Mouse (Mus musculus): Measurements from ENCODE around the gene Odf3b. TPM values are rescaled to one million over a fixed set of nuclear protein-coding genes. Genes with fewer than 3 reads are reported as not detected.

The Odf3b gene
- polyA plus RNA-seq, 1 experiment from 2014 or later: 0.80 TPM

DNA sequence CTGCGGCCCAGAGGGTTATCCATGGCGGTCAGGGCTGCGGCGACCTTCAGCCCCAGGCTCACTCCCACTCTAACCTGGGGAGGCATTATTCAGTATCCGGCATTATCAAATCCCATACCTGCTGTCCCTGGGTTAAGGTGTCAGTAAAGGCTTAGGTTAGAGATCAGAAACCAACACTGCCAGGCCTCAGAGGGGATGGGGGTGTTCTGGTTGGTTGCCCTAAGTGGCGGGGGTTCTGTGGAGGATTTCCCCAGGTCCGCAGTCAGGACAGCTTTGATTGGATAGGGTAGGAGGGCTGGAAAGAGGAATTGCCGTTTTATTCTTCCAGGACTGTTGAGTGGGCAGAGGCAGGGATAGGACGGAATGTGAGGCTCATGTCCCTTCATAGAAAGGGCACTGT, 4.7 kb downstream of the Odf3b start:
- Histone ChIP-seq H3K4me2 (replicated peaks; ENCODE audit: low read depth) (peak overlapping the region; percentile 90), H3K9me3 (ENCODE audit: control insufficient read depth, low read length) (no peaks in the 10 kb centered on the region), H3K27me3 (ENCODE audit: control insufficient read depth, insufficient read depth, low read length) (peaks cover 7% of the 10 kb centered on the region), H3K36me3 (ENCODE audit: control insufficient read depth, insufficient read depth, low read length) (peaks cover 17% of the 10 kb centered on the region), H3K27ac (replicated peaks) (peak overlapping the region; percentile 87; the same call in 1 of the 2 replicates), H3K4me1 (replicated peaks; ENCODE audit: control insufficient read depth, insufficient read depth) (peaks cover 4% of the 10 kb centered on the region; the same call in 1 of the 2 replicates), H3K9ac (ENCODE audit: low read length) (peak overlapping the region; percentile 66), H3K4me3 (ENCODE audit: low read depth, low read length) (peak overlapping the region; percentile 58)
- TF ChIP-seq EP300 (optimal IDR thresholded peaks at IDR 0.05): no peak
- no peak for TF ChIP-seq CTCF (IDR thresholded peaks at IDR 0.05; ENCODE audit: low read depth)
- DNase-seq (ENCODE audit: low spot score) (no peak), ATAC-seq (ENCODE audit: low FRiP score, low TSS enrichment) (no peak)
- 51% methylated on average over 9 of the region's 9 CpGs for WGBS

DNA sequence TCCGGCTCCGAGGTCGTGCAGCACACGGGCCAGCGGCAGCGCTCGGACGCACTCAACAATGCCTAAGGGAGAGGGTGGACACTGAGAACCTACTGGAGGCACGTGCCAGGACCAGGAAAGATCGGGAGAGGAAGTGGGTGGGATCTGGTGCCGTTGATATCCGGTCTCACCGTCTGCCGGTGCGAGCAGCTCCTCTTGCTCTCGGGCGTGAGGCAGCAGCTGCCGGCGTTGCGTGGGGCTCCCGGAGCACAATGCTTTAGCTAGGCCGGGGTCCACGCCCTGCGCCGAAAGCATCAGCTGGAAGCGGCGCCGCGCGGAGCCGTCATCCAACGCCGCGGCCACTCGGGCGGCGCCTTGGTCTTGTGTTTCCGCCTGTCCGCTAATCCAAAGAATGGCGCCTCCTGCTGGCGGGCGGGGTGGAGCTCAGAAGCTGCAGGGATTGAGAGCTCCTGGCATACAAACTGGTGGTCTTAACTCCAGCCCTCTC, 5.3 kb downstream of the Odf3b start, which contains the start of gene Sco2:
Sco2 (minus strand) TSS at position 85 of the 487 bp plus-strand sequence.
- peaks cover 5% of the 10 kb centered on the region for H3K27me3 ChIP-seq (ENCODE audit: control insufficient read depth, insufficient read depth, low read length)
- peaks cover 2% of the 10 kb centered on the region; the same call in 1 of the 2 replicates for H3K4me1 ChIP-seq (replicated peaks; ENCODE audit: control insufficient read depth, insufficient read depth)
- peak within 1 kb of the TSS; percentile 58 for H3K4me3 ChIP-seq (ENCODE audit: low read depth, low read length)
- peak within 1 kb of the TSS; percentile 90 for H3K4me2 ChIP-seq (replicated peaks; ENCODE audit: low read depth)
- peaks cover 20% of the 10 kb centered on the region for H3K36me3 ChIP-seq (ENCODE audit: control insufficient read depth, insufficient read depth, low read length)
- WGBS: under 1% methylated on average over 42 of the region's 42 CpGs
- peak within 1 kb of the TSS; percentile 66 for H3K9ac ChIP-seq (ENCODE audit: low read length)
- peak within 1 kb of the TSS; percentile 87 for H3K27ac ChIP-seq (replicated peaks)
- DNase-seq (ENCODE audit: low spot score) (peak; percentile 95), ATAC-seq (ENCODE audit: low FRiP score, low TSS enrichment) (peak; percentile 79)
- H3K9me3 ChIP-seq (ENCODE audit: control insufficient read depth, low read length): no peaks in the 10 kb centered on the region
- TF ChIP-seq EP300 (optimal IDR thresholded peaks at IDR 0.05) (no peak), CTCF (IDR thresholded peaks at IDR 0.05; ENCODE audit: low read depth) (peak; percentile 86)

DNA sequence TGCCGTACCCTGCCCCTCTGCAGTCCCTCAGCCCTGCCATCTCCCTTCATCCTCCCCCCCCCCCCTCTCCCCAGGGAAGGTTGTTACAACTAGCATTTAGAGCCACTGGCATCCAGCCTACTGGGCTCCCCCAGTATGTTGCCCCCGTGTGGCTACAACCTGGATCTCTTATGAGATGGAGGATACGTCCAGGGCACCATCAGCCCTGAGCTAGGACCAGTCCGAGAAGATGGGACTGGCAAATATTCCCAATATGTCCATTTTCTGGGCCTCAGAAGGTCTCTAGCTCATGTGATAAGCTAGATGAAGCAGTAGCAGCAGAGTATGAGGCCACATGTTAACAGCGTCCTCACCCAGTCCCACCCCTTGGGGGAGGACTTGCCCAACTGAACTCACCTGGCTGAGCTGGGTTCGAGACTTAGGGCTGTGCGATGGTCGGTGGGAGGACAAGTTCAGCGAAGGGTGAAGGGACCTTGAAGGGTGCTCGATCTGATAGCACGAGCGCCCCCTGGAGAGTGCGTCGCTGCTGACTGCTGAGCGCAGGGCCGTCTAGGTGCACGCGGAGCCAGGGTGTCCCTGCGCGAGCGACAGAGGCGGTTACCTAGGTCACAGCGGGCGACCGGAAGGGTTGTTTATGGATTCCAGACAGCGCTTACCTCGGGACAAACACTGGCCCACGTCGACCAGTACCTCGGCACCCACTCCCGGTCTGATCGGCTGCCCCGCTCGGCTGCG, 5.9 kb downstream of the Odf3b start:
- peak; percentile 88 for DNase-seq (ENCODE audit: low spot score)
- peak overlapping the region; percentile 66 for H3K9ac ChIP-seq (ENCODE audit: low read length)
- WGBS: under 1% methylated on average over 35 of the region's 35 CpGs

DNA sequence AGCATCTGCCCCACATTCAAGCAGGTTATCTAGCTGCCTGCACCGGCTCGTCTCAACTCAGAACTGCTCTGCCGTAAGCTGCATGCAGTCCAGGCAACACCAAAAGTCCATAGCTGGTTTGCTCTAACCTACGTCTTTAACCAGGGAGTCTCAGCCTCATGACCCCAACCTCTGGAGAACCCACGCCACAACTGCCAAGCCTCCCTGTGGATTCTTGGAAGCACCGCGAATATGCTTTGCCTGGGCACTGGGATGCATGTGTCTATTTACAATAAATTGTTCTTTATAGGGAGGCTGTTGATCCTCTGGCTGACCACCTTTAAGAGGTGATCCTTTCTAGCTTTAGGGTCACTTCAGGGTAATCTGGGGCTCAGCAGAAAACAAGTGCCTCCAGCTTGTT, 6.5 kb downstream of the Odf3b start:
- Histone ChIP-seq H3K9ac (ENCODE audit: low read length) (no peak overlapping the region), H3K9me3 (ENCODE audit: control insufficient read depth, low read length) (no peaks in the 10 kb centered on the region), H3K36me3 (ENCODE audit: control insufficient read depth, insufficient read depth, low read length) (peaks cover 28% of the 10 kb centered on the region), H3K4me1 (replicated peaks; ENCODE audit: control insufficient read depth, insufficient read depth) (peaks cover 2% of the 10 kb centered on the region; the same call in 1 of the 2 replicates), H3K27me3 (ENCODE audit: control insufficient read depth, insufficient read depth, low read length) (no peaks in the 10 kb centered on the region), H3K27ac (replicated peaks) (no peak overlapping the region), H3K4me3 (ENCODE audit: low read depth, low read length) (no peak overlapping the region), H3K4me2 (replicated peaks; ENCODE audit: low read depth) (peak overlapping the region; percentile 90; the same call in 1 of the 2 replicates)
- DNase-seq (ENCODE audit: low spot score) (no peak), ATAC-seq (ENCODE audit: low FRiP score, low TSS enrichment) (no peak)
- WGBS: 79% methylated on average over 7 of the region's 7 CpGs
- TF ChIP-seq EP300 (optimal IDR thresholded peaks at IDR 0.05) (no peak), CTCF (IDR thresholded peaks at IDR 0.05; ENCODE audit: low read depth) (no peak)

More for the DNA sequence above, 5.9 kb downstream of the Odf3b start:
- Histone ChIP-seq H3K4me2 (replicated peaks; ENCODE audit: low read depth) (peak overlapping the region; percentile 90), H3K9me3 (ENCODE audit: control insufficient read depth, low read length) (no peaks in the 10 kb centered on the region), H3K4me1 (replicated peaks; ENCODE audit: control insufficient read depth, insufficient read depth) (peaks cover 2% of the 10 kb centered on the region; the same call in 1 of the 2 replicates), H3K27ac (replicated peaks) (peak overlapping the region; percentile 87), H3K36me3 (ENCODE audit: control insufficient read depth, insufficient read depth, low read length) (peaks cover 26% of the 10 kb centered on the region), H3K27me3 (ENCODE audit: control insufficient read depth, insufficient read depth, low read length) (peaks cover 4% of the 10 kb centered on the region), H3K4me3 (ENCODE audit: low read depth, low read length) (peak overlapping the region; percentile 58)
- TF ChIP-seq CTCF (IDR thresholded peaks at IDR 0.05; ENCODE audit: low read depth) (peak; percentile 74), EP300 (optimal IDR thresholded peaks at IDR 0.05) (no peak)
- peak; percentile 83 for ATAC-seq (ENCODE audit: low FRiP score, low TSS enrichment)

DNA sequence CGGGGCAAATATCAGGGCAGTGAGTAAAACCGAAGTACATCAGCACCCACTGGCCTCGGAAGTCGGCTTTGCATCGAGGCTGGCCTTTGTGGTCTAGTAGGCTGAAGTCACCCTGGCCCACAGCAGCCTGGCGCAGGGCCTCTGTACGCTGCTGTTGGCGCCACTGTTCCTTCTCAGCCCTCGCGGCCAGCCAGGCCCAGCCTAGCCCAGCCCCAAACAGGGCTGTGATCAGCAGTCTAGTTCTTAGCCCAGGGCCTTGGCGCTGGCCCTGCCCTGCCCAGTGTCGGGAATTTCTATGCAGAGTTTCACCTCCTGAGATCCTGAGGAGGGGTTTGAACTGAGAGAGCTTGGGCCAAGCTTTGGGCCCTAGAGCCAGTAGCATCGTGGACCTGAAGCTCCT, 7.0 kb downstream of the Odf3b start:
- WGBS: 84% methylated on average over 13 of the region's 13 CpGs
- Histone ChIP-seq H3K4me3 (ENCODE audit: low read depth, low read length) (no peak overlapping the region), H3K36me3 (ENCODE audit: control insufficient read depth, insufficient read depth, low read length) (peaks cover 30% of the 10 kb centered on the region), H3K9ac (ENCODE audit: low read length) (no peak overlapping the region), H3K4me2 (replicated peaks; ENCODE audit: low read depth) (no peak overlapping the region), H3K9me3 (ENCODE audit: control insufficient read depth, low read length) (no peaks in the 10 kb centered on the region), H3K4me1 (replicated peaks; ENCODE audit: control insufficient read depth, insufficient read depth) (peaks cover 2% of the 10 kb centered on the region; the same call in 1 of the 2 replicates), H3K27me3 (ENCODE audit: control insufficient read depth, insufficient read depth, low read length) (no peaks in the 10 kb centered on the region), H3K27ac (replicated peaks) (no peak overlapping the region)
- no peak for TF ChIP-seq CTCF (IDR thresholded peaks at IDR 0.05; ENCODE audit: low read depth)
- TF ChIP-seq EP300 (optimal IDR thresholded peaks at IDR 0.05): no peak
- DNase-seq (ENCODE audit: low spot score) (no peak), ATAC-seq (ENCODE audit: low FRiP score, low TSS enrichment) (no peak)

DNA sequence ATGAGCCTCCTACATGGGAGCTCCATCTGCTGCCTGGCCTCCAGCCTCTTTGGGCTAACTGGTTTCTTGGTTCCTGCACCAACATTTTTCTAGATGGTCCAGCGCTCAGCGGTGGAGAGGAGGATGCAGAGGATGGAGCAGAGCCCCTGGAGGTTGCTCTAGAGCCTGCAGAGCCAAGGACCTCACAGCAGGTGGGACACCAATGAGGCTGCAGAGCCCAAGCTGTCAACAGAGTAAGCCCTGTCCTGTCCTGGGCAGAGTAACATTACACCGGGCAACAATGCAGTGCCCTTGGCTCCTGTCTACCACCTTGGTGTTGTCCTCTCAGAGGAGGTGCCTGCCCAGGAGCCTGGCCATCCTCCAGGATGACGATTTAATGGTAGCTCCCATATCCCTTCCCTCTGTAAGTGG, 13.9 kb downstream of the Odf3b start:
- H3K4me2 ChIP-seq (replicated peaks; ENCODE audit: low read depth): no peak overlapping the region
- TF ChIP-seq EP300 (optimal IDR thresholded peaks at IDR 0.05) (no peak), CTCF (IDR thresholded peaks at IDR 0.05; ENCODE audit: low read depth) (no peak)
- ATAC-seq (ENCODE audit: low FRiP score, low TSS enrichment) (no peak), DNase-seq (ENCODE audit: low spot score) (no peak)
- WGBS: 88% methylated on average over 4 of the region's 4 CpGs
- H3K9me3 ChIP-seq (ENCODE audit: control insufficient read depth, low read length): no peaks in the 10 kb centered on the region
- H3K27me3 ChIP-seq (ENCODE audit: control insufficient read depth, insufficient read depth, low read length): no peaks in the 10 kb centered on the region
- no peak overlapping the region for H3K27ac ChIP-seq (replicated peaks)
- H3K9ac ChIP-seq (ENCODE audit: low read length): no peak overlapping the region
- H3K36me3 ChIP-seq (ENCODE audit: control insufficient read depth, insufficient read depth, low read length): peaks cover 54% of the 10 kb centered on the region
- no peak overlapping the region for H3K4me3 ChIP-seq (ENCODE audit: low read depth, low read length)
- H3K4me1 ChIP-seq (replicated peaks; ENCODE audit: control insufficient read depth, insufficient read depth): no peaks in the 10 kb centered on the region
